Mouse (Mus musculus) liver, embryonic 13.5 days (tissue): Measurements from ENCODE around the gene Fam126a. TPM values are rescaled to one million over a fixed set of nuclear protein-coding genes. Genes with fewer than 3 reads are reported as not detected.
A peak's percentile ranks its signal among the peaks of the same experiment; 100 is the strongest.

Source experiments
- ATAC-seq: fragments of 200-750 bp; cut with Nextera tagmentation; 2 replicates; pipeline ENCODE4 v1.8.0; 2017; ENCODE audit warnings: low read depth, mild to moderate bottlenecking, moderate number of reproducible peaks, moderate library complexity
- DNase-seq: peaks from one replicate; pipeline ENCODE4 v3.0.0; 2022
- H3K27ac ChIP-seq: fragments of 300-500 bp; sonication (generic); 2 replicates; pipeline ENCODE4 v1.5.1; 2015; ENCODE audit warnings: moderate library complexity, mild to moderate bottlenecking, inconsistent platforms
- H3K27me3 ChIP-seq: fragments of 300-500 bp; sonication (generic); 2 replicates; pipeline ENCODE4 v1.6.1; 2015; ENCODE audit warnings: mild to moderate bottlenecking, inconsistent platforms
- H3K36me3 ChIP-seq: fragments of 300-500 bp; sonication (generic); 2 replicates; pipeline ENCODE4 v1.6.1; 2015; ENCODE audit warnings: mild to moderate bottlenecking, inconsistent platforms
- H3K4me1 ChIP-seq: fragments of 300-500 bp; sonication (generic); replicated peaks from 2 replicates; pipeline ENCODE4 v1.6.1; 2015; ENCODE audit warnings: inconsistent platforms
- H3K4me2 ChIP-seq: fragments of 300-500 bp; sonication (generic); 2 replicates; pipeline ENCODE4 v1.6.1; 2015; ENCODE audit warnings: inconsistent platforms, mild to moderate bottlenecking, moderate library complexity
- H3K4me3 ChIP-seq: fragments of 300-500 bp; sonication (generic); replicated peaks from 2 replicates; pipeline ENCODE4 v1.5.1; 2015; ENCODE audit warnings: mild to moderate bottlenecking, inconsistent platforms
- H3K9ac ChIP-seq: fragments of 300-500 bp; sonication (generic); 2 replicates; pipeline ENCODE4 v1.6.1; 2015; ENCODE audit warnings: mild to moderate bottlenecking, inconsistent platforms
- H3K9me3 ChIP-seq: fragments of 300-500 bp; sonication (generic); replicated peaks from 2 replicates; pipeline ENCODE4 v1.6.1; 2016; ENCODE audit warnings: inconsistent platforms
- WGBS: fragments of 180-500 bp; shearing (Covaris S2); methylation state at CpG from one replicate; pipeline ENCODE4 v1.1.7; 2015; ENCODE audit not compliant: insufficient replicate concordance; 5-methylcytosine and 5-hydroxymethylcytosine counted together
- polyA plus RNA-seq: library from polyadenylated mRNA; unstranded; fragments of >200 nt; fragmentation: Nextera tagmentation; extraction: Ambion mirVana; gene quantifications from 2 replicates; pipeline ENCODE4 v1.2.1, GENCODE M21; 2015

Fam126a gene
- polyA plus RNA-seq, result 62.7 and 70.9 TPM in 2 replicates

DNA sequence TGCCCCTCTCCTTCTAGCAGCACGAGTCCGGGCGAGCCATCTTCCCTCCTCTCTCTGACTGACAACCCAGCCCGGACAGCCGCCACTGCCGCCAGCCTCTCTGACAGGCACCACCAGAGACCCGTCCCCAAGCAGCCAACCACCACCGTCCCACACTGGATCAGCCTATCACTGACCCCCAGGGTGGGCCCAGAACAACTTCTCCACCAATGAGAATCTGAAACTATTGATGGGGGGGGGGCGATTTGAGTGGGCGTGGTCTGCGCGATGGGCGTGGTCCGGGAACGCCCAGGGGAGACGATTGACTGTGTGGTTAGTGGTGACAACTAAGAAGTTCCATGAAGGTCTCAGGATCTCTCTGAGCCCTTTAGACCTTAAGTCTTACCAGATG lies at the start of gene Fam126a:
Fam126a (minus strand) TSS at position 112 of the 391 bp plus-strand sequence.
- Histone ChIP-seq H3K4me3 (peak within 1 kb of the TSS; percentile 100), H3K9me3 (no peaks in the 10 kb centered on the region), H3K4me1 (peaks cover 45% of the 10 kb centered on the region), H3K36me3 (peaks cover 12% of the 10 kb centered on the region), H3K9ac (peak within 1 kb of the TSS; percentile 100), H3K27me3 (no peaks in the 10 kb centered on the region), H3K27ac (peak within 1 kb of the TSS; percentile 96), H3K4me2 (peak within 1 kb of the TSS; percentile 80)
- DNase-seq (peak; percentile 95), ATAC-seq (peak; percentile 99)
- WGBS, result under 1% methylated on average over 16 of the region's 16 CpGs

DNA sequence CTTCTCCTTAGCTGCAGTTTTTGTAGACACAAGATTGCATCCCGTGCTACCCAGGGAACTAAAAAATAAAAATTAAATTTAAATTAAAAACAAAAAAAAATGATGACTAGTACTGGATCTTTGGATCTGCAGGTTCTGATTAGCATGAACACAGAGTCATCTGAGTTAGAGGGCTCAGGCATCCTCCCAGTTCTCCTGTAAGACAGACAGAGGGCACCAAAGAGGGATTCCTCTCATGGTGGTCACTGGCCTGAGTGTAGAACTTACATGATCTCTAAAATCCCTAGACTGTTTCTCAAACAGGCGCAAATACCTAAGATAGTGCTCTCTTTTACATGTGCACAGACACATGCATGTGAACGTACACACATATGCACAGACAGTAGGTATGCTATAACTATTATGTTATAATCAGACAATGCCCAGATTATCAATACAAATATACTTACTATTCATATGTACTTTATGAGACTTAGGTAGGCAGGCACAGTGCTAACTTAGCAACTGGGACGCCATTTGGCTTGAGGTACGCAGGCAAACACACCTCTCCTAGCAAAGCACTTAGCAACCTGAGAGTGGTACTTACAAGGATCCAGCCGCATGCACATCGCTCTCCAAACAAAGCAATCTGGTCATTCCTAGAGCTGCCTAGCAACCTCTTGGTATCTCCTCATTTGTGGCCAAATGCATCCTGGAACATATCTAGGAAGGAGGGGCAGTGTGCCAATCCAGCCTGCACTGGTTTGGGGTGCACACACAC lies 48.1 kb upstream of the Fam126a start:
- Histone ChIP-seq H3K4me2 (no peak overlapping the region), H3K4me1 (peaks cover 9% of the 10 kb centered on the region), H3K36me3 (no peaks in the 10 kb centered on the region), H3K27ac (no peak overlapping the region), H3K27me3 (peaks cover 29% of the 10 kb centered on the region; the same call in 1 of the 2 replicates), H3K4me3 (no peak overlapping the region), H3K9ac (no peak overlapping the region), H3K9me3 (no peaks in the 10 kb centered on the region)
- DNase-seq (no peak), ATAC-seq (no peak)
- 66% methylated on average over 7 of the region's 7 CpGs for WGBS

DNA sequence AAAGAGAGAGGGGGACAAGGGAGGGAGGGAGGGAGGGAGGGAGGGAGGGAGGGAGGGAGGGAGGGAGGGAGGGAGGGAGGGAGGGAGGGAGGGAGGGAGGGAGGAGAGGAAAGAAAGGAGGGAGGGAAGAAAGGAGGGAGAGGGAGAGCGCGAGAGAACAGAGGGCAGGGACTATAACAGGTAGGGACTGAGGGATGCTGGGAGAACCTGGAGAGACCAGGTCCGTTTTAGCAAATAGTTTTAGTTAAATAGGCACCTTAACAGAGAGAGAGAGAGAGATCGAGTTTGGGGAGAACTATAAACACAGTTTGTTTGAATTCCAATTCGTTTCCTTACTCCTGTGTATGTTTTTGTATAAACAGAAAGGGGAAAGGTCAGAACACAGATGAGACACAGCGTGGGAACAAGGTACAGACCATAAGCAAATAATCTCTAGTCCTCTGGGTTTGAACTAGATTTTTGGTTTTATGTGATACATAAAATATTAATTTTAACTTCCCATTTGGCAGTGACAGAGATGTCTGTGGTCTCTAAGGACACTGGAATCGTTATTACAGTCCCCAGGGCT lies 47.3 kb upstream of the Fam126a start:
- Histone ChIP-seq H3K27me3 (peaks cover 29% of the 10 kb centered on the region; the same call in 1 of the 2 replicates), H3K27ac (no peak overlapping the region), H3K9ac (no peak overlapping the region), H3K36me3 (no peaks in the 10 kb centered on the region), H3K4me3 (0 out of 2 replicates have a peak overlapping the region, but pooled peaks have one; percentile 39), H3K9me3 (no peaks in the 10 kb centered on the region), H3K4me1 (peaks cover 9% of the 10 kb centered on the region), H3K4me2 (peak overlapping the region; percentile 51)
- ATAC-seq (no peak), DNase-seq (no peak)
- 17% methylated on average over 7 of the region's 7 CpGs for WGBS

DNA sequence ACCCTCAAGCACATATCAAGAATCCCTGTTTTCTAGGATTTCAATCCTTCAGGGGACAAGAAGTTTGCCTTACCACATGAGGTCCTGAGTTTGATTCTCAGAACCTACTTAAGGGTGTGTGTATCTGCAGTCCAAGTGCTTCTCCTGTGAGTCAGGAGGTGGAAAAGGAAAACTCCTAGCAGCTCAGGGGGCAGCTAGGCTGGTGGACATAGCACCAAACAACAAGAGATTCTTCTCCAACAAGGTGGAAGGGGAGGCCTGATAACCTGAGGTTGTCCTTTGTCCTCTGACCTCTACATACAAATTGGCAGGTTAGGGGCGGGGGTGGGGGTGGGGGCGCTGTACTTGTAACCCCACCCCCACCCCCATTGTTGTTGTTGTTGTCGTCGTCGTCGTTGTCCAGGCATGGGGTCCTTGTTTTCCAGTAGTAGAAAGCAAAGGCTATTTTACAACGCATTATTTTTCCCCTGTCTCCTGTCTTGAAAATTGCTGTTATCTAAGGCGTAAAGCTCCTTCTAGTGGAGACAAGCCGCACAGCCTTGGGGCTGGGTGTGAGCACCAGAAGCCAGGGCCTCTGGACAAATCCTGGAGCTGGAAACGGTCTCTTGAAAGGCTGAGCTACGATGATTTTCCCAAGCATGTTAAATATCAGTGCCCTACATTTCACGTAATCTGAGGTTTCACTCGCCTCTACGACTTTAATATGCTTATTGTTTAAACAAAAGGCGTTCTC lies 46.7 kb upstream of the Fam126a start:
- Histone ChIP-seq H3K36me3 (no peaks in the 10 kb centered on the region), H3K9me3 (no peaks in the 10 kb centered on the region), H3K4me1 (peaks cover 11% of the 10 kb centered on the region), H3K4me3 (peak overlapping the region; percentile 39), H3K4me2 (peak overlapping the region; percentile 51), H3K27me3 (peaks cover 29% of the 10 kb centered on the region; the same call in 1 of the 2 replicates), H3K9ac (peak overlapping the region; percentile 13; the same call in 1 of the 2 replicates), H3K27ac (no peak overlapping the region)
- 2% methylated on average over 15 of the region's 15 CpGs for WGBS
- DNase-seq (peak; percentile 31), ATAC-seq (peak; percentile 67)

DNA sequence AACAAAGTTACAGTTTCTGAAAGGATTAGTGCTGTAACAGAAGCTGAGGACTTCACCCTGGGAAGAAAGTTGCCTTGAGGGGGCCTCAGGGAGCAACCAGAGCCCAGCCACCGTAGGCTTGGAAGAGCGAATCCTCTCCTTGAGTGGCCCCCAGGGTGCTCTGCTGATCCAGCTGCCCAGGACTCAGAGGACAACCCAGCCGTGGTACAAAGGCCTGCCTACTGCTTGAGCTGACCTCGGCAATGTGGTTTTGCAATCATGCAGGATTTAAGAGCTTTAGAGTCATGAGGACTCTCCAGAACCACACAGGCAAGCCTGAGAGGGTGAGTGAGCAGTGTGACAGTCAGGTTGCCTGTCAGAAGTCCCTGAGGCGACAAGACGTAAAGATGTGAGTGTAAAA lies 41.5 kb upstream of the Fam126a start:
- H3K4me1 ChIP-seq, result peaks cover 8% of the 10 kb centered on the region
- no peak overlapping the region; the same call in 1 of the 2 replicates for H3K27ac ChIP-seq
- no peak overlapping the region for H3K4me2 ChIP-seq
- H3K9ac ChIP-seq, result no peak overlapping the region
- DNase-seq, result no peak
- 67% methylated on average over 6 of the region's 6 CpGs for WGBS
- H3K9me3 ChIP-seq, result no peaks in the 10 kb centered on the region
- H3K27me3 ChIP-seq, result no peaks in the 10 kb centered on the region
- H3K36me3 ChIP-seq, result no peaks in the 10 kb centered on the region
- no peak overlapping the region for H3K4me3 ChIP-seq
- no peak for ATAC-seq

DNA sequence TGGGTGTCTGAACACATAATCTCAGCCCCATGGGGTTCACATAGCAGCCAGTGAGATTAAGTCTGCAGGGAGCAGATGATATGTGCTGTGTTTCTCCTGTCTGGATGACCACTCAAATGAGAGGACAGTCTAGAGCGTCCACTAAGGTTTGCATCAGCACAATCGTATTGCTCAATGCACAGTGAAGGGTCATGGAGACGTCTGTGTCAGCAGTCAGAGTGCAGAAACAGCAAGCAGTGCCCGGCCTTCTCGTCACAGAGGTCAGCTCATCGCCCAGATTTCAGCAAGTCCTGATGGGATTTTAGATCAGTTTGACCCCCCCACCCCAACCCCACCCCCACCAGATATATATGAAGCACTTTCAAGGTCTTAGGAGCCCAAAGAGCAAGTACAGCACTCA lies 38.5 kb upstream of the Fam126a start:
- H3K27ac ChIP-seq, result no peak overlapping the region

DNA sequence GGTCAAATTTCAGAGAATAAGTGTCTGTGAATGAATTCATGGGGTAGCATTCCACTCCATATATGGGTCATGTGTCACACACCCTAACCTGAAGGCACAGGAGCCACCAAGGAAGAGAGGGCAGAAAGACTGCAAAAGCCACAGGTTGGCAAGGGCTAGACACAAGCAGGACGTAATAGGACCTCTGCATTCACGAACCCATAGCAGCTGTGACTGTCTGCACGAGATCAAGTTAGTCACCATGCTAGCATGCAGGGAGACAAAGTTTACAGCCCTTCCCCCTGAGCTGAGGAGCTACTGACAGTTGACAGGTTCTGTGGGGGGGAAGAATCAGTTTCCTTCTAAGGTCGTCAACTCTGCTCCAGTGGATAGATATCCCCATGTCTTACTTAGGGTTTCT lies 33.1 kb upstream of the Fam126a start:
- H3K4me1 ChIP-seq, result no peaks in the 10 kb centered on the region
- no peak overlapping the region for H3K9ac ChIP-seq
- no peak for ATAC-seq
- no peaks in the 10 kb centered on the region for H3K36me3 ChIP-seq
- no peaks in the 10 kb centered on the region for H3K9me3 ChIP-seq
- no peak overlapping the region for H3K4me2 ChIP-seq
- no peak overlapping the region for H3K4me3 ChIP-seq
- WGBS, result 47% methylated on average over 4 of the region's 4 CpGs
- DNase-seq, result no peak
- no peaks in the 10 kb centered on the region for H3K27me3 ChIP-seq
- no peak overlapping the region for H3K27ac ChIP-seq

More for the DNA sequence above, 38.5 kb upstream of the Fam126a start:
- ATAC-seq (peak; percentile 64; the same call in 1 of the 2 replicates), DNase-seq (no peak)
- Histone ChIP-seq H3K4me2 (no peak overlapping the region), H3K36me3 (no peaks in the 10 kb centered on the region), H3K4me3 (no peak overlapping the region), H3K9me3 (no peaks in the 10 kb centered on the region), H3K9ac (no peak overlapping the region), H3K27me3 (no peaks in the 10 kb centered on the region), H3K4me1 (0 out of 2 replicates have a peak, but pooled peaks cover 3% of the 10 kb centered on the region)
- 52% methylated on average over 6 of the region's 6 CpGs for WGBS

DNA sequence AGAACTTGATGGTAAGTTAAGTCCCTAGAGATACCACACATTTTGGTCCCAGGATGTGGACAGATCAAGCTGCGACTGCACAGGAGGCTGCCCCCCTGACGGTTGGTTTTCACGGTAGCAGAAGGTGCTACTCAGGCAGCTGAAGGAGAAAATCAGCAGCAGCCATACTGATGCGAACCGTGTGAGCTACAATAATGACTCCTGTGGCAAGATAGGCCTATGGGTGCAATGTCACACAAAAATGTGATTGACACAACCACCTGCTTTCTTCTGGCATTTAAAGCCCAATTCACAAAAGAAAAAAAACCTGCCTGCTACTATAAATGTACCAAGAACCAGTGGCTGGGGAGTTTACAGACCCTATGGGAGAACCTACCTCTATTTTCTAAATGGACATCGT lies 32.5 kb upstream of the Fam126a start:
- H3K4me3 ChIP-seq, result no peak overlapping the region
- H3K27me3 ChIP-seq, result no peaks in the 10 kb centered on the region
- no peaks in the 10 kb centered on the region for H3K4me1 ChIP-seq
- DNase-seq, result no peak
- no peaks in the 10 kb centered on the region for H3K36me3 ChIP-seq
- H3K27ac ChIP-seq, result no peak overlapping the region
- ATAC-seq, result no peak
- H3K9me3 ChIP-seq, result no peaks in the 10 kb centered on the region
- no peak overlapping the region for H3K9ac ChIP-seq
- WGBS, result 71% methylated on average over 6 of the region's 6 CpGs
- H3K4me2 ChIP-seq, result no peak overlapping the region

DNA sequence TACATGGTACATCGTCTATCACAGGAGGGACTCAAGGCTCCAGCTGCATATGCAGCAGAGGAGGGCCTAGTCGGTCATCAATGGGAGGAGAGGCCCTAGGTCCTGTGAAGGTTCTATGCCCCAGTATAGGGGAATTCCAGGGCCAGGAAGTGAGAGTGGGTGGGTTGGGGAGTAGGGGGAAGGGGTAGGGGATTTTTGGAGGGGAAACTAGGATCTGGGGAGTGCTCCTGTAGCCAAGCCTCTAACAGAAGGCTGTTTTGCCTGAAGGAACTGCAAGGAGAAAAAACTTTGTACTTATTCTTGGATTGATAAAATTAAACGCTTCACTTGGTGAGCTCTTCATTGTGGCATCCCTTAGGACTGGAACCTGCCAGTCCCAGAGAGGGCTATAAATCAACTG lies 30.5 kb upstream of the Fam126a start:
- 59% methylated on average over 3 of the region's 3 CpGs for WGBS
- Histone ChIP-seq H3K9me3 (no peaks in the 10 kb centered on the region), H3K27ac (no peak overlapping the region), H3K27me3 (no peaks in the 10 kb centered on the region), H3K9ac (no peak overlapping the region), H3K4me2 (no peak overlapping the region), H3K36me3 (no peaks in the 10 kb centered on the region), H3K4me3 (no peak overlapping the region), H3K4me1 (no peaks in the 10 kb centered on the region)
- ATAC-seq, result no peak
- no peak for DNase-seq

DNA sequence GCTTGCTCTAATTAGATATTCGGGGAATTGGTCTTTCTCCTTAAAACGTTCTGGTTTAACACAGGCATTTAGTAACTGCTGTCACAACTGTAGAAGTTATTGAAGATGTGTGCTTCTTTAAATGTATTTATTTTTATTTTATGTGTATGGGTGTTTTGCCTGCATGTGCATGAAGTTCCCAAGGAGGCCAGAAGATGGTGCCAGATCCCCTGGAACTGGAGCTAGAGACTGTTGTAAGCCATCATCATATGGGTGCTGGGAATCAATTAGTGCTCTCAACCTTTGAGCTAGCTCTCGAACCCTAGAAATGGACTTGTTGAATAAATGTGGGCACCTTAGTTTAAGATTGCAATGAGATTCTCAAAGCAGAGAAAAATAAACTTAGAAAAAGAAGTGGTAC lies 27.1 kb upstream of the Fam126a start:
- Histone ChIP-seq H3K9me3 (no peaks in the 10 kb centered on the region), H3K4me1 (no peaks in the 10 kb centered on the region), H3K9ac (no peak overlapping the region), H3K4me3 (no peak overlapping the region), H3K27me3 (no peaks in the 10 kb centered on the region), H3K36me3 (no peaks in the 10 kb centered on the region), H3K27ac (no peak overlapping the region), H3K4me2 (no peak overlapping the region)
- WGBS, result 56% methylated on average over 3 of the region's 3 CpGs
- ATAC-seq, result no peak
- DNase-seq, result no peak

DNA sequence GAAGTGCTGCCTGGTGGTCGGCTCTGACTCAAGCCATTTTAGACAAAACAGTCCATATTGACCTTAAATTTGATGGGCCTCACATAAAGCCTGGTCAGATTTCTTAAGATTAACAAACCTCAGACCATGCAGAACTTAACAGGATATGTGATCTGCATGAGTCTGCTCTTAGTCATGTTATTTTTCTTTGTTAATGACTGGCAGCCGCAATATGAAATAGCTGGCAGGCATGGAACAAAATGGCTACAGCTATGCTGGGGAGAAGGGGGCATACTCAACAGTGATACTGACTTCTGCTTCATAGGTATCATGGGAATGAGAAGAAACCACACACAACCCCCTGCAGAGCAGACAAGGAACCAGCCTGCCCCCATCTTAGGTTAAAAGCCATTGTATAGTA lies 26.4 kb upstream of the Fam126a start:
- WGBS, result 73% methylated on average over 2 of the region's 2 CpGs

More for the DNA sequence above, 26.4 kb upstream of the Fam126a start:
- no peaks in the 10 kb centered on the region for H3K4me1 ChIP-seq
- H3K4me3 ChIP-seq, result no peak overlapping the region
- no peak for ATAC-seq
- no peak overlapping the region for H3K9ac ChIP-seq
- DNase-seq, result no peak
- no peak overlapping the region for H3K4me2 ChIP-seq
- H3K9me3 ChIP-seq, result no peaks in the 10 kb centered on the region
- no peak overlapping the region for H3K27ac ChIP-seq
- no peaks in the 10 kb centered on the region for H3K27me3 ChIP-seq
- H3K36me3 ChIP-seq, result no peaks in the 10 kb centered on the region
